Mouse (Mus musculus) MEL (cell line): ENCODE data around the gene Sost.

Source experiments
- BHLHE40 ChIP-seq: IDR thresholded peaks from 2 replicates; pipeline ENCODE4 v1.6.1; 2012; ENCODE audit warnings: low read depth, mild to moderate bottlenecking, inconsistent platforms, low read length, improper control_type of control experiment, borderline replicate concordance
- CTCF ChIP-seq, 3 experiments: IDR thresholded peaks in 2 of 3; conservative IDR thresholded peaks in 1 of 3; 2 replicates each; pipeline ENCODE4 v1.5.1; 2011 to 2012; ENCODE audit warnings: low read length in 3 of 3, low read depth in 2 of 3, mild to moderate bottlenecking in 2 of 3, improper control_type of control experiment in 1 of 3, inconsistent platforms in 1 of 3, mixed read lengths in 1 of 3, moderate library complexity in 1 of 3; ENCODE audit not compliant: control insufficient read depth in 1 of 3, insufficient read depth in 1 of 3, poor library complexity in 1 of 3, severe bottlenecking in 1 of 3
- E2F4 ChIP-seq: IDR thresholded peaks from 2 replicates; pipeline ENCODE4 v1.6.1; 2011; ENCODE audit warnings: low read depth, low read length, improper control_type of control experiment, borderline replicate concordance
- MAFK ChIP-seq: IDR thresholded peaks from 2 replicates; pipeline ENCODE4 v1.6.1; 2011; ENCODE audit warnings: low read depth, mild to moderate bottlenecking, low read length, improper control_type of control experiment, borderline replicate concordance
- MYC ChIP-seq: IDR thresholded peaks from 2 replicates; pipeline ENCODE4 v1.6.1; 2011; ENCODE audit warnings: low read depth, mild to moderate bottlenecking, low read length, improper control_type of control experiment, moderate library complexity
- NRF1 ChIP-seq: IDR thresholded peaks from 2 replicates; pipeline ENCODE4 v1.6.1; 2014; ENCODE audit warnings: low read depth, mild to moderate bottlenecking, inconsistent platforms, low read length, improper control_type of control experiment, moderate library complexity; ENCODE audit not compliant: poor library complexity, insufficient read depth, severe bottlenecking
- POLR2A ChIP-seq, 2 experiments: IDR thresholded peaks; 2 replicates each; pipeline ENCODE4 v1.6.1; 2011 to 2012; ENCODE audit warnings: low read length in 2 of 2, mild to moderate bottlenecking in 2 of 2, control low read depth in 1 of 2, improper control_type of control experiment in 1 of 2, low read depth in 1 of 2, moderate library complexity in 1 of 2; ENCODE audit not compliant: control insufficient read depth in 1 of 2, insufficient read depth in 1 of 2, poor library complexity in 1 of 2
- SIN3A ChIP-seq: IDR thresholded peaks from 2 replicates; pipeline ENCODE4 v1.6.1; 2012; ENCODE audit warnings: low read length, improper control_type of control experiment, inconsistent platforms
- SMC3 ChIP-seq: IDR thresholded peaks from 2 replicates; pipeline ENCODE4 v1.6.1; 2011; ENCODE audit warnings: low read depth, low read length, improper control_type of control experiment
- TCF12 ChIP-seq: IDR thresholded peaks from 2 replicates; pipeline ENCODE4 v1.6.1; 2014; ENCODE audit warnings: low read depth, mild to moderate bottlenecking, inconsistent platforms, low read length, improper control_type of control experiment, moderate library complexity

DNA sequence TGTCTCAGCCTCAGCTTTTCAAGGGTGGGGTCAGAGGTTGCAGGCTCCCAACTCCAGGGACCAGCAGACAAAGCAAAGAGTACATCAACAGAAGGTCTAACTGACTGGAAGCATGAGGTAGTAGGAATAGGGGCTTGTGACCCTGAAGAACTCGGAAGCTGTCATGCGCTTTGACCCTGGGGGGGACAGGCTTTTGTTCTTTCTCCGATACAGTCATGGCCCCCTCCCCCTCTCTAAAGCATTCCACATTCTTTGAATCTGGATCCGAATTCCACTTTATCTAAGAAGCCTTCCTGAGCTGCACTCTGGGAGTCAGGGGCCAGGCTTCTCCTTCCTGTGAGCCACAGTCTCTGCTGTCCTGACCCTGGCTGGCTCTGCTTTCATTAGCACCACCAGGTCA, 34.8 kb downstream of the Sost start:
- TF ChIP-seq POLR2A (IDR thresholded peaks at IDR 0.05; ENCODE audit: control insufficient read depth in 1 of 2, insufficient read depth in 1 of 2, low read depth in 1 of 2, low read length in 2 of 2, poor library complexity in 1 of 2): no peak
- TF ChIP-seq MYC: no peak
- TF ChIP-seq NRF1: no peak
- TF ChIP-seq CTCF (IDR thresholded peaks at IDR 0.05 in 2 of 3, conservative IDR thresholded peaks at IDR 0.05 in 1 of 3; ENCODE audit: control insufficient read depth in 1 of 3, insufficient read depth in 1 of 3, low read depth in 2 of 3, low read length in 3 of 3, poor library complexity in 1 of 3, severe bottlenecking in 1 of 3): no peak
- no peak for TF ChIP-seq BHLHE40
- no peak for TF ChIP-seq E2F4
- TF ChIP-seq SIN3A: no peak
- no peak for TF ChIP-seq SMC3
- no peak for TF ChIP-seq TCF12
- TF ChIP-seq MAFK: no peak
